Comparison of ENCODE assay signal across 13 mouse cellular contexts in genomic region chr17:30335746-30336145, GRCm38 (mm10).
A peak's percentile ranks its signal among the peaks of the same experiment; 100 is the strongest.
DNase-seq lines count a peak whose midpoint lies in the region; ATAC-seq lines count a peak whose summit lies in the region.
"Had no signal": no experiment of that assay in that cellular context is flagged by ENCODE, and none has a peak within 500 bp of the region (broad histone marks: within the 10 kb centered on the region; RNA-seq: fewer than 3 reads in every experiment).

No protein-coding gene starts in this region.

- intact Hi-C loops in left cerebral cortex, postnatal 4 days (cut with DNase I) = no loop called here

- ATAC-seq in intestine, embryonic 16.5 days = no peak
- ATAC-seq: intestine, postnatal 0 days had no signal

- H3K4me1 ChIP-seq in limb, embryonic 10.5 days = peaks cover 39% of the 10 kb centered on the region
- peaks cover 3% of the 10 kb centered on the region for H3K4me1 ChIP-seq in intestine, embryonic 16.5 days (ENCODE audit: control insufficient read depth, insufficient read depth, low read length)

- H3K27me3 ChIP-seq in limb, embryonic 10.5 days (ENCODE audit: low read depth, poor library complexity, severe bottlenecking) = no peaks in the 10 kb centered on the region
- no peaks in the 10 kb centered on the region for H3K27me3 ChIP-seq in intestine, embryonic 16.5 days (replicated peaks; ENCODE audit: control insufficient read depth, insufficient read depth, low read length)
- H3K27me3 ChIP-seq: embryonic facial prominence, embryonic 13.5 days; limb, embryonic 13.5 days; lung, embryonic 15.5 days had no signal

- no peak overlapping the region for H3K4me2 ChIP-seq in intestine, embryonic 16.5 days (ENCODE audit: low read depth, low read length)
- H3K4me2 ChIP-seq: embryonic facial prominence, embryonic 13.5 days; limb, embryonic 13.5 days; lung, embryonic 15.5 days had no signal

- H3K9me3 ChIP-seq in limb, embryonic 10.5 days (replicated peaks) = no peaks in the 10 kb centered on the region
- no peaks in the 10 kb centered on the region; the same call in 1 of the 2 replicates for H3K9me3 ChIP-seq in intestine, embryonic 16.5 days (ENCODE audit: control insufficient read depth, low read length)
- H3K9me3 ChIP-seq: embryonic facial prominence, embryonic 13.5 days; limb, embryonic 13.5 days; lung, embryonic 15.5 days had no signal

- DNase-seq in embryo, embryonic 11 days = peak; percentile 33
- DNase-seq in embryo, embryonic 9.5 days (ENCODE audit: extremely low spot score) = no peak
- peak; percentile 10 to 13 for DNase-seq in B cell, adult 2 months
- peak; percentile 18 for DNase-seq in cerebellum, adult 9-11 months
- DNase-seq in limb, embryonic 10.5 days (ENCODE audit: low spot score) = no peak
- no peak for DNase-seq in left cerebral cortex, postnatal 4 days
- DNase-seq in frontal cortex, postnatal 36 days (ENCODE audit: low spot score in 2 of 2) = no peak
- DNase-seq: heart, postnatal 10 days had no signal

- H3K9ac ChIP-seq in intestine, embryonic 16.5 days (ENCODE audit: low read depth, low read length) = no peak overlapping the region
- H3K9ac ChIP-seq: embryonic facial prominence, embryonic 13.5 days; limb, embryonic 13.5 days; lung, embryonic 15.5 days had no signal

- H3K36me3 ChIP-seq in limb, embryonic 10.5 days = no peaks in the 10 kb centered on the region
- no peaks in the 10 kb centered on the region for H3K36me3 ChIP-seq in intestine, embryonic 16.5 days (ENCODE audit: control insufficient read depth, insufficient read depth, low read length)
- H3K36me3 ChIP-seq: embryonic facial prominence, embryonic 13.5 days; limb, embryonic 13.5 days; lung, embryonic 15.5 days had no signal

- H3K4me3 ChIP-seq in limb, embryonic 10.5 days = no peak overlapping the region
- no peak overlapping the region for H3K4me3 ChIP-seq in intestine, embryonic 16.5 days (ENCODE audit: low read length)
- H3K4me3 ChIP-seq: embryonic facial prominence, embryonic 13.5 days; limb, embryonic 13.5 days; lung, embryonic 15.5 days had no signal

- WGBS in limb, embryonic 10.5 days = 43% methylated on average over 8 of the region's 8 CpGs
- whole genome bisulfite sequencing in intestine, embryonic 16.5 days = 63% methylated on average over 8 of the region's 8 CpGs

- H3K27ac ChIP-seq in limb, embryonic 10.5 days = peak overlapping the region; percentile 68
- no peak overlapping the region for H3K27ac ChIP-seq in intestine, embryonic 16.5 days (ENCODE audit: low read length)
- H3K27ac ChIP-seq: embryonic facial prominence, embryonic 13.5 days; limb, embryonic 13.5 days; lung, embryonic 15.5 days had no signal

Comparison
In these comparisons a context has a peak if more than half of its experiments do, and no peak if none do; other contexts are left out.
1. DNase-seq: peak in embryo, embryonic 11 days (single experiment), B cell, adult 2 months (2 of 2) and cerebellum, adult 9-11 months (single experiment); none in embryo, embryonic 9.5 days (single experiment), limb, embryonic 10.5 days (single experiment), left cerebral cortex, postnatal 4 days (single experiment) and frontal cortex, postnatal 36 days (0 of 2).